Mouse (Mus musculus) left cerebral cortex, postnatal 4 days (tissue): ENCODE results near the gene Calm1. TPM values are rescaled to one million over a fixed set of nuclear protein-coding genes. Genes with fewer than 3 reads are reported as not detected.

Source experiments
- DNase-seq: peaks from one replicate; pipeline ENCODE4 v3.0.0-alpha.2; 2022
- intact Hi-C: fragments of 180-260 bp; cut with DNase I; formaldehyde crosslinking; loops from one replicate; pipeline ENCODE4 v1.15.1; 2025
- total RNA-seq, 2 experiments: library from RNA; stranded (reverse); gene quantifications; 2 replicates each; pipeline ENCODE4 v1.2.3; 2021

Calm1 gene
- total RNA-seq, 2 experiments from 2014 or later: 1,473 to 1,476 TPM

GRCm38 (mm10) chr12:100221608-100222321 lies 22.5 kb downstream of the Calm1 start:
- intact Hi-C loops: loop anchor here (5.0 kb wide), 1 partner anchor 56 kb away; no protein-coding TSS in a partner anchor
- DNase-seq: no peak

GRCm38 (mm10) chr12:100222322-100222993 lies 23.2 kb downstream of the Calm1 start:
- intact Hi-C loops: loop anchor here (5.0 kb wide), 1 partner anchor 55 kb away; no protein-coding TSS in a partner anchor
- DNase-seq: no peak

GRCm38 (mm10) chr12:100223531-100223930 lies 24.3 kb downstream of the Calm1 start:
- intact Hi-C loops: loop anchor here (5.0 kb wide), 1 partner anchor 54 kb away; no protein-coding TSS in a partner anchor
- DNase-seq: peak; percentile 27

- intact Hi-C loops: no loop called here
- no peak for DNase-seq
Observed at GRCm38 (mm10) chr12:100225196-100225595, 26.0 kb downstream of the Calm1 start.

GRCm38 (mm10) chr12:100226073-100226472 lies 26.8 kb downstream of the Calm1 start:
- intact Hi-C loops: no loop called here
- no peak for DNase-seq

- intact Hi-C loops: no loop called here
- no peak for DNase-seq
Observed at GRCm38 (mm10) chr12:100226621-100227020, 27.4 kb downstream of the Calm1 start.

- intact Hi-C loops: no loop called here
- no peak for DNase-seq
Observed at GRCm38 (mm10) chr12:100228041-100228725, 28.9 kb downstream of the Calm1 start.

GRCm38 (mm10) chr12:100234201-100234600 lies 35.0 kb downstream of the Calm1 start:
- DNase-seq: no peak
- intact Hi-C loops: no loop called here

GRCm38 (mm10) chr12:100234919-100235318 lies 35.7 kb downstream of the Calm1 start:
- peak; percentile 32 for DNase-seq
- intact Hi-C loops: no loop called here

GRCm38 (mm10) chr12:100235423-100235822 lies 36.2 kb downstream of the Calm1 start:
- intact Hi-C loops: no loop called here
- DNase-seq: no peak

GRCm38 (mm10) chr12:100239404-100239803 lies 40.2 kb downstream of the Calm1 start:
- intact Hi-C loops: no loop called here

GRCm38 (mm10) chr12:100239807-100240206 lies 40.6 kb downstream of the Calm1 start:
- peak; percentile 31 for DNase-seq
- intact Hi-C loops: no loop called here

More at GRCm38 (mm10) chr12:100239404-100239803, 40.2 kb downstream of the Calm1 start:
- no peak for DNase-seq

GRCm38 (mm10) chr12:100241911-100242796 lies 42.9 kb downstream of the Calm1 start:
- peak; percentile 74 for DNase-seq
- intact Hi-C loops: no loop called here

- DNase-seq: peak; percentile 33
Observed at GRCm38 (mm10) chr12:100244580-100244979, 45.3 kb downstream of the Calm1 start.

GRCm38 (mm10) chr12:100249170-100249569 lies 49.9 kb downstream of the Calm1 start:
- DNase-seq: no peak
- intact Hi-C loops: no loop called here

More at GRCm38 (mm10) chr12:100244580-100244979, 45.3 kb downstream of the Calm1 start:
- intact Hi-C loops: no loop called here

GRCm38 (mm10) chr12:100254471-100254870 lies 55.2 kb downstream of the Calm1 start:
- DNase-seq: no peak
- intact Hi-C loops: no loop called here

GRCm38 (mm10) chr12:100255441-100255949 lies 56.3 kb downstream of the Calm1 start:
- intact Hi-C loops: no loop called here
- no peak for DNase-seq

- DNase-seq: no peak
- intact Hi-C loops: no loop called here
Observed at GRCm38 (mm10) chr12:100257779-100258178, 58.5 kb downstream of the Calm1 start.
